Mouse (Mus musculus): Measurements from ENCODE around the gene Mrgpra6.

The Mrgpra6 gene

DNA sequence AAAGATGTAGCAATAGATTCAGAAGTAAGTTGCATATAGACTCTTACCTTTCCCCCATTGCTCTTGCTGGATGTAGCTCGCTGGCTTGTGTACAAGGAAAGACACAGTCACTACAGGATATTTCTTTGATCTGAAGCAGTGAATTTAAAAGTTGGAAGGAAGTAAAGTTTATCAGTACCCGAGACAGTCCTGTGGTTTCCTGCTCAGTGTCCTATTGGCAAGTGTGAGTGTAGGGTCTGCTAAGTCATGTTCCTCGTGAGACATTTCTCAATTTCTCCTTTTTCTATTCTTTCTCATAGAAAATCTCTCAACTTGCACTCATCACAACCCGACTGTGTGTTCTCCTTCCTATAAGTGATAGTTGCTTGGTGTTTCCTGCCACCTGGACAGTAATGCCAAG, at the start of gene Mrgpra6:
Gene Mrgpra6, minus strand, starts transcription at position 91 of the 400 bp plus-strand sequence.
- DNase-seq, result no peak

DNA sequence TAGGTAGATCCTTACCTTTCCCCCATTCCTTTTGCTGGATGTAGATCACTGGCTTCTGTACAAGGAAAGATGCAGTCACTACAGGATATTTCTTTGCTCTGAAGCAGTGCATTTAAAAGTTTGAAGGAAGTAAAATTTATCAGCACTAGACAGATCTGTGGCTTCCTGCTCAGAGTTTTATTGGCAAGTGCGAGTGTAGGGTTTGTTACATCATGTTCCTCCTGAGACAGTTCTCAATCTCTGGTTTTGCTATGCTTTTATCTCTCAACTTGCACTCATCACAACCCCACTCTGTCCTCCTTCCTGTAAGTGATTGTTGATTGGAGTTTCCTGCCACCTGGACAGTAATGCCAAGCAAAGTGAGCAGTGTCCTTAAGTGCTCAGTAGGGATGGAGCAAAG, 48.0 kb upstream of the Mrgpra6 start, which contains the start of gene Mrgpra9:
Gene Mrgpra9, minus strand, starts transcription at position 79 of the 400 bp plus-strand sequence.
- no peak for DNase-seq

DNA sequence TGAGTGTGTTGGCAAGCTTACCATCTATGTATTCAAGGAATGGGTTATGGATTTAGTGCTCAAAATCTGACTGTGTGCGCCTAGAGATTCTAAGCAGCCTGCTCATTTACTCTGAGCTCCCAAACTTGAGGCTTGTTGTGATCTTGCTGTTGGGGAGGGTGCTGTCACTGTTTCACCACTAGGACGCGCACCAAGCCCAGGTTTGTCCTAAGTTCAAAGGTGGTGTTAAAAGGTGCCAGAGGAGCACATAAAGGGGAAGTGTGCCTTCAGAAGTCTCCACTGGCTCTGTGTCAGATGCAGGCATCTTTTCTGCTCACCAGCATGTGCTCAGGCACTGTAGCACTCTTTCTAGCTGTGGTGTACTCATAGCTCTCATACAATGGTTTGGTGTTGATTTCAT, 39.9 kb upstream of the Mrgpra6 start:
- DNase-seq, result no peak

DNA sequence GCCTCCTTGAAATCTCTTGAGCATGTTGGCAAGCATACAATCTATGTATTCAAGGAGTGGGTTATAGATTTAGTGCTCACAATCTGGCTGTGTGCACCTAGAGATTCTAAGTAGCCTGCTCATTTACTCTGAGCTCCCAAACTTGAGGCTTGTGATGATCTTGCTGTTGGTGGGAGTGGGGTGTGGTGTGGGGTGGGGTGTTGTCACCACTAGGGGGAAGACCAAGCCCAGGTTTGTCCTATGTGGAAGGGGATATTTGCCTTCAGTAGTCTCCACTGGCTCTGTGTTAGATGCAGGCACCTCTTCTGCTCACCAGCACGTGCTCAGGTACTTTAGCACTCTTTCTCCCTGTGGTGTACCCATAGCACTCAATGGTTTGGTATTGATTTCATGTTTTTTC, 9.4 kb downstream of the Mrgpra6 start:
- DNase-seq, result no peak

DNA sequence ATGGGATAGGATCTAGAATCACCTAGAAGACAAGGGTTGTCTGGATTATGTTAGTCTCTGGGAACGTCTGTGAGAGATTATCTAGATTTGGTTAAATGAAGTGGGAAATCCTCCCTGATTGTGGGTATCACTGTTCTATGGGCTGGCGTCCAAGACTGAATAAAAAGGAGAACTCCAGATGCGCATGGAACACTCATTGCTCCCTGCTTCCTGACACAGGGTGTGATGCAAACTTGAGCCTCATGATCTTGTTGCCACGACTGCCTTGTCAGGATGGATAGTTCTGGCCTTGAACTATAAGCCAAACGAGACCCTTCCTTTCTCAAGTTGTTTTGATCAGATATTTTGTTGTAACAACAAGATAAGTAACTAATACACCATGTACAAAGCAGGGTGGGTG, 33.9 kb downstream of the Mrgpra6 start:
- no peak for DNase-seq

DNA sequence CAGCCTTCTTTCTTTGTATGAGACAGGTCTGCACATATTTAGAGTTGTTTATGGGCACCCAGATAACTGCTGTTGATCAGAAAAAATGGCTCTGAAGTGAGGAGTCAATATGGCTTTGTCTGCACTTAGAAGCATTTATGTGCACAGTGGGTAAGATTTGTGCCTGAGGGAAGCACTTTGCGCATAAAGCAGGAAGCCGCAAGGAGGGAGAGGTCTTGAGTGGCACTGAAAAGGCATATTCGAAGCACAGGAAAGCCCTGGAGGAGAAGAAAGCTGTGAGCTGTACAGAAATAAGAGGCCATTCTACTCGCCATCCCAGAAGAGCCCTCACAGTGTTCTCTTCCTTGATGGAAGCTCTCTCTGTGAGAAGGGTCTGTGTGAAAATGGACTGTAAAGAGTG, 39.7 kb downstream of the Mrgpra6 start:
- no peak for DNase-seq

DNA sequence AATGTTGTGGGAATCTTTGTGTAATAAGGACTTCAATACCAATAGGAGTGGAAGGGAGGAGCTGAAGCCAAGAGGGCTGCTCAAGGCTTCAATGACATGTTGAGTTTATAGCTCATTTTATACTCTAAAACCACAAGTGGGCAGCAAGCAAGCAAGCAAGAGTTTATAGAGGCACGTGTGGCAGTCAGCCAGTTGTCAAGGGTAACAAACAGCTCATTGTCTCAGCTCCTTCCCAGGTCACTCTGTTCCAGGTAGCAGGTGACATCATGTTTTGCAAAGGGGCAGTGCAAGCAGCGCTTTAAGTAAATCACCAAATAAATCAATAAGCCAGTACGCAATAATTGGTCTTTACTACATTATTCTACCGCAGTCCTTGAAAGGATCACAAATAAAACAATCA, 41.5 kb downstream of the Mrgpra6 start:
- no peak for DNase-seq

DNA sequence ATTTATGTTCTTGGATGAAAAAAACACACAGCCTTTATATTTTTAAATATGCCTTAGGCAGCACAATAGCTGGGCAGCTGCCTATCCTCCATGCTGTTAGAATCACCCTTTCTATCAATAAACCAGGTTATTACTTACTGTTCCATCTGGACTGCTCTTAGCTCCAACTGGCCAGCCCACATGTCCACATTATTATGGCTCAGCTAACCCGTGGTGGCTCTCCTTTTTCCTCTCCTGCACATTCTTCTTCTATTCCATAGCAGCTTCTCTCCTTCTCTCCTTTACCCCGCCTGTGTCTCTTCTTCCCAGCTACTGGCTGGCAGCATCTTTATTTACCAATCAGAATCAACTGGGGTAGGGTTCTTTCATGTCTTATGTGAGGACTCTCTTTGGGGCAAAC, 46.3 kb downstream of the Mrgpra6 start:
- peak; percentile 31 for DNase-seq

DNA sequence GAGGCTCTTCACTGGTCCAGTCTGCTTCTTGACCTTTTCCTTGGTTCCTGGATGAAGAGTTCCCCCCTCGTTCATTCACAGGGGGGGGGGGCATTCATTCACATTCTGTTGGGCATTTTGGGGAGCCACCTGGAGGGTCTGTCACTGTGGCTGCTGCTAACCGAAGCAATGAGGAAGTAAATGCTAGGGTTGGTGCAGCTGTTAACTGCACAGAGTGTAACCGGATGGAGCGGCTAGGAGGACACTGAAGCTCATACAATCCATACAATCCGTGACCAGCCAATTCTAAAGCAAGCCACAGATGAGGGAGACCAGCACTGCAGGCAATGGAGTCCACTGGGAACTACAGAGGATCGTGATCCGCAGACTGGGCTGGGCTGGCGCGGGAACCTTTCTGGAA, 47.0 kb downstream of the Mrgpra6 start:
- DNase-seq, result no peak

DNA sequence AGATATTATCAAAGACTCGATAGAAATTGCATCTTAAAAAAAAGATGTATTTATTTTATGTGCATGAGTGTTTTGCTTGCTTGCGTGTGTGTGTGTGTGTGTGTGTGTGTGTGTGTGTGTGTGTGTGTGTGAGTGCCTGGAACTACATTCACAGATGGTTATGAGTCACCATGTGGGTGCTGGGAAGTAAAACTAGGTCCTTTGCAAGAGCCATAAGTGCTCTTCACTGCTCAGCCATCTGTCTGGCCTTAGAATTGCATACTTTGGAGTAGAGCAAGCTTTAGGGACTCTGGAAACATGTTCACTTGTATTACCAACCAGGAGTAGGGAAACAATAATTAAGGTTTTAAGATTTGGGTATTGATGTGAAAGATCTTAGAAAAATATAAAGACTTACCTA, 48.9 kb downstream of the Mrgpra6 start:
- DNase-seq, result no peak

DNA sequence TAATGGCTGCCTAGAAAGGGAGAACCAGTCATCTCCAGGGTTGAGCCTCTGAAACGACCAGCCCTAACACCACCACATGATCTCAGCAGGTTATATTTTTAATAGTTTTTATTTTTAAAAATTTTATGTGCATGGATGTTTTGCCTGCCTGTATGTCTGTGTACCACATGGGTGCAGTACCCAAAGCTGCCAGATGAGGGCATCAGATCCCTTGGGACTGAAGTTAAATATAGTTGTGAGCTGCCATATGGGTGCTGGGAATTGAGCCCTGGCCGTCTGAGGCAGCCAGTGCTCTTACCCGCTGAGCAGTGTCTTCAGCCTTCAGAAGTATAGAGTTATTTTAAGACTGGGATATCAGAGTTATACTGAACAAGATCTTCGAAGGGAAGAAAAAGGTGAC, 49.3 kb downstream of the Mrgpra6 start:
- DNase-seq, result no peak

DNA sequence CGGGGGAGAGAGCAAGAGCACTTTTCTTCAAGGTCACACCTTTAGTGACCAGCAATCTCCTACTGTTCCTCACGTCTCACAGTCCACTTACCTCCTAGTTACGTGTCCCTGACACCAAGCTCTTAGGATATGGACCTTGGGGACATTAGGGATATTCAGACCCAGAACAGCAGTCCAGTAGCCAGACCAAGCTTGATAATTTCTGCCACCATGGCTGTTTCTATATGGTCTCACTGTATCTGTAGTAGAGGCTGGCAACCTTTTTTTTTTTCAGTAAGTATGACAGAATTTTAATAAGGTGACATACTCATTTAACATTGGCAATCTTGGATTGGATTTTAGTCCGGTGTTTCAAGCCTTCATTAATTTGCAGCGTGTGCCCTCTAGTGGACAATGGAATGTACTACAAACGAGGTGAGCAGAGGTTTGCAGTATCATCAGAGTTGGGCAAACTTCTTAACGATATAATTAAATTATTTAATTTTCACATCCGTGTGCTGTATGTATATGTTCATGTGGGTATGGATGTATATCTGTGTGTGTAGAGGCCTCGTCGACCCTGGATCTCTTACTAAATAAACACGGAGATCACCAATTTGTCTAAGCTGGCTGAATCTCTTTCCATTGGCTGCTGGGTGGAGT, 54.2 kb downstream of the Mrgpra6 start:
- peak; percentile 70 for DNase-seq

DNA sequence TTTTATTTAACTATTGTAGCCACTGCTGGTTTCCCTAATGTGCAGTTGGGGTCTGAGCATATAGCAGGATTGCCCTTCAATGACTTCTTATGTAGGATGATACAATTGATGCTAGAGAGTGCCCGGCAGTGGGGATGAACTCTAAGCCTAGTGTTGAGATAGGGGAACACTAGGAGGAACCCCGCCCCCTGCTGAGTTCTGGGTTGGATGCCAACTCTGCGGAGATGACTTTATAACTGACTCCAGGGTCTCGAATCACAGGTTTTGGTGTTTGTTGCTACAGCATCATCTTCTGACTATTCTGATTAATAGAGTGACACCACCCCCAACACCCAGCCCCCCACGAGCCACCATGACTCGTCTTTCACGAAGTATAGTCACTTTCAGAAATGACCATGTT, 56.4 kb downstream of the Mrgpra6 start:
- DNase-seq, result no peak

DNA sequence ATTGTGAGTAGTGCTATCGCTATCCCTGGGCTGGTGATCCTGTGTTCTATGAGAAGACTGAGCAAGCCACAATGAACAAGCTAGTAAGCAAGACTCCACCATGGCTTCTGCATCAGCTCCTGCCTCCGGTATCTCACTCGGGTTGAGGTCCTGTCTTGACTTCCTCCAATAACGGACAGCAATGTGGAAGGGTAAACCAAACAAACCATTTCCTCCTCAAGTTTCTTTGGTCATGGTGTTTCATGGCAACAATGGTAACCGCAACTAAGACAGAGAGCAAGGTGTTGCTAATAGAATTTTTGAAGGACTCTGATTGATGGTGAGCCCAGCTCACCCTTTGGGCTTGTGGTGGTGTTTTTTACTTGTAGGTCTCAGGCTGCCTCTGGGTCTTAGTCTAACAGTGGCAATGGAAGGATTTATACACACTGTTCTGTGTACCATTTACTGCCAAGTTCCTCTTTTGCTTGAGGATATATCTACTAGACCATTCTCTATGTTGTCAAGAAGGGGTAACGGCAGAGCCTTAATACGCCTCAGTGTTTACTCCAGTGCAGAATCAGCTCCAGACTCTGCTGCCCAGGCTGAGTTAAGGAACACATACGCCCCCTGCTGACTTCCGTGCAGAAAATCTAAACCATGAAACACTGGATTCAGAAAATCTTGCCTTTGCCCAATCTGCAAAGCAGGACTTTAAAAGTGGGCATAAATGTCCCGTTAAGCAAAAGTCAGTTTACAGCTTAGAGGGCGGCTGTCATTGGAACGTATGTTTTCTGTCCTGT, 58.5 kb downstream of the Mrgpra6 start:
- DNase-seq, result no peak

DNA sequence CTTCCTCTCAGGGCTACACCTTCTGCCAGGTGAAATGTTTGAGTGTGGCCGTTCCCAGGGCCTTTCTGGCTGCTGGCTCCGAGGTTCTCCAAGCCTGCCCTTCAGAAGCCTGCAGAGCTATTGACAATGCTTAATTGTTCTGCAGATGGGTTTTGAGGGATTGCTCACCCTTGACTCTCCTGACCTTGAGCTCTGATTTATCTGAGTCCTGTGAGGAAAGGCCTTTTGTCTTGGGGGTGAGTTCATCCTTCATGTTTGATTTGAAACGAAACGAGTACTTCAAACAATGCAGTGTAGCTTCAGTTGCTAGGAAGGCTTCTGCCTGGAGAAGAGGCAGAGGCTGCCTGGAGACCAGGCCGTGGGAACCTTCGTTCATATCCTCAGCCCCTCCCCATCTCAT, 60.4 kb downstream of the Mrgpra6 start:
- DNase-seq, result no peak

DNA sequence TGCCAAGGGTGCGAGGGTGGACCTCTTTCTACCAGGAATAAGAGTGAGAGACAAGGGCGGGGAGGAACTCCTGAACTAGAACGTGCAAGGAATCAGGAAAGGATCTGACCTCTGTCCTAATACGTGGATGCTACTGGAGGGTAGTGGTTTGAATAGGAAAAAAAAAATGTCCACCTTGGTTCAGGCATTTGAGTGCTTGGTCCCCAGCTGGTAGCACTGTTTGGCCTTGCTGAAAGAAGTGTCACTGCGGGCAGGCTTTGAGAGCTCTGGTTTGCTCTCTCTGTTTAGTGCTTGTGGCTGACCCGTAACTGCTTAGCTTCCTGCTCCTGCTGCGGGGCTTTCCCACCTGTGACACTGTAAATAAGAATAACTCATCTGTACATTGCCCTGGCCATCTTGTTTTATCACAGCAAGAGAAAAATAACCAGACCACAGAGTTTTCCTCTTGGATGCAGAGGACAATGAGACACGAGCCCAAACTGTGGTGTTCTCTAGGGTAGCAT, 64.8 kb downstream of the Mrgpra6 start:
- no peak for DNase-seq

Data from cerebellum, adult 9-10 months (tissue).